Mouse (Mus musculus): ENCODE measurements around the gene Gkn3.

The Gkn3 gene

DNA sequence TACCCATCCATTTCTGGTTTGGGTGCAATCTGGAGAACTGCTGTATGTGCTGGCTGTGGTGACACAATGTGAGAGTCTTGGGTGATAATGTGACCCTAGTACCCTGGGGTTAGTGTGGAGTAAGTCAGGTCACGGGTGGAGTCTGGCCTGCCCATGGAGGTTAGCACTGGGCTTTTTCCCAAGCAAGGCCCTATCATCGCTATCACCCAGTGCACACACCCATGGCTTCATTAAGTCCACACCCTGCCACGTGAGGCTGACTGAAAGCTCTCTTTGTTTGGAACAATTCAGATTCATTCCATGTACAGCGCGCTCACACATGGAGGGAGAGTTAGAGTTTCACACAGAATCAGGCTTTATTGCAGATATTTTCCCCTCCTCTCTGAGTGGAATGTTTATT, 34.3 kb downstream of the Gkn3 start:
- DNase-seq (ENCODE audit: low spot score in 2 of 2): no peak

GRCm38 (mm10) chr6:87350829-87351228, 37.9 kb downstream of the Gkn3 start, which contains the start of gene Gkn1:
Gene Gkn1, minus strand, starts transcription at chr6:87350942.
- no peak for DNase-seq (ENCODE audit: low spot score in 2 of 2)

- no peak for DNase-seq (ENCODE audit: low spot score in 2 of 2)
These were observed 52.8 kb downstream of the Gkn3 start for GRCm38 (mm10) chr6:87335935-87336295.

DNA sequence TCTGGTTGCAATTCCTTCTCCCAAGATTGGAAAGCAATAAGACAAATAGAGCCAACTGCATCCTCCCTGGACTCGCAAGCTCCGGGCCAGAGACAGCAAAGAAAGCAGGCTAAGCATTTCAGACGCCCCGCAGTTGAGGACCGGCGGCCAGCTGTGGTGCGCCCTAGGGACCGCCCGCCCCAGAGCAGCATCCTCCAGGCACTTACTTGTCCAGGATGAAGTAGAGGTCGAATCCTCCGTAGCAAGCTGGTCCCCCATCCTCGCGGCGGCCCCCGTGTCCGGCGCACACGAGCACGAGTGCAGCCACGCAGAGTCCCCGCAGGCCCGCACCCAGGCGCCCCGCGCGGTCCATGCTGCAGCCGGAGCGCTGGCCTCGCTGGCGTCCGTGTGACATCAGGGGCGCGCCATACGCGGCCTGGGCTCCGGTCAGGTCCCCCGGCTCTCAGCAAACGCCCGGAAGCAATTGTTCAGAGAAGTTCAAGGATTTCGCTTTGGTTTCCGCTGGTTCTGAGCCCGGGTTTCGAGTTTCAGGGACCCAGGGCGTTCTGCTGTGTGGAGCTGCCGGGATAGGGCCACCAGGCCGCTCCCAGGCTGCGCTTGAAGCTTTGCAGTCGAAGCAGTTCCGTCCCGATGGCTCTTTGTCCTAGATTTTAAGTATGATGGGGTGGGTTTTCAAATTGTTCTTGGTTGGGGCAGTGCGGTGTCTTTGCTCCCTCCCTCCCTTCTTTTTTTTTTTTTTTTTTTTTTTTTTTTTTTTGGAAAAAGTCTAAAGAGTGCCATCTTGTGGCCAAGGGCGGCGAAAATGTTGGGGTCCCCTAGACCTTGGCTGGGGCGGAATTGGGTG, 53.4 kb downstream of the Gkn3 start, which contains the start of gene Antxr1:
Gene Antxr1, minus strand, starts transcription at position 731 of the 844 bp plus-strand sequence.
- DNase-seq (ENCODE audit: low spot score in 2 of 2): peak; percentile 54 to 56

DNA sequence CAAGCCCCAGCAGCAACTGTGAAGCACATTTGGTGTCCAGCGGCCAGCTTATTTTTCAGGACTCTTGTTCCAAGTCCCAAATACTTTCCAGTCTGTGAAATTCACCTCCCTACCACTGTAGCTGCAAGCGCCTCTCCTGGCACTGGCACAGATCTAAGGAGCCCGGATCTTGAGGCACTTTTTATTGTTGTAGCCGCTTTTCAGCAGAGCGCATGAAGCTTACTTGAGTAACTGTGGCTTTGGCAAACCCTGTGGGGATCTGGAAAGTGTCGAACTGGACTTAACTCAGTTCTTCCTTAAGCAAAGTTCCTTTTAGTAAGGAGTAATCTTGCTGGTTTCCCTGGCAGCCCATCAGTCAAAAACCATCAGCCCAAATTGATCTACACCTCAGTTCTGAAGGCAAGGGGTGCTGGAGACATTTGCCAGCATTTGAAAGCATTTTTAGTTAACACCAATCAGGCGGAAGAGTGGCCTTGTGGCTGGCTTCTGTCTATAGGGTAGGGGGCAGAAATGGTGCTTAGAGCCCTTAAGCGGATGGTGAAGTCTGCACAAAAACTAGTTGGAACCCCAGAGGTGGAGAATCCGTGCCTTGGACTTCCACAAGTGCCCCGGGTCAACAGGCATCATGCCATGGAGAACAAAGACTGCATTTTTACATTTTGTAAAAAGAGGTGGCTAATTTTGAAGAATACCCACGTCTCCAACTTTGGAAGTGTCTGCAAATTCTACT, 54.2 kb downstream of the Gkn3 start:
- DNase-seq (ENCODE audit: low spot score in 2 of 2): peak; percentile 54 to 67

Measured in frontal cortex, postnatal 36 days (tissue).